Mouse (Mus musculus): ENCODE results near the gene Apba2.

DNA sequence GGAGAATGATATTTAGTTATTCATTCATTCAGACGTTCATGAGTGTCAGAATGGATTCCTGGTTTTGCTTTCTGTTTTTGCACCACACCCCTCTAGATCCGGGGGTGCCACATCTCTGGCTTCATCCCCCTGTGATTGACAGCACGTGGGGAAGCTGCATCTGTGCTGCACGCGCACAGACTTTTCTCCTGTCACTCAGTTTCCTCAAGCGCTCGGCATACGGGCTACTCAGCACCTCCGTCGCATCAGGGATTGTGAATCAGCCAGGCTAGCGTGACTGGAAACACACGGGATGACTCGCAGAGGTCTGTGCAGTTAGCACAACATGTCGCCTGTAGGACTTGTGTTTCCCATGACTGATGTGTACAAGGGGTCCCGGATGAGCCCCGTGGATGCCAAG, 72.6 kb downstream of the Apba2 start:
- TF ChIP-seq USF1 (IDR thresholded peaks at IDR 0.05; ENCODE audit: low read depth) (no peak), CTCF (IDR thresholded peaks at IDR 0.05; ENCODE audit: control insufficient read depth, insufficient read depth, insufficient read length) (no peak), CEBPB (IDR thresholded peaks at IDR 0.05; ENCODE audit: low read depth) (no peak), FOSL1 (IDR thresholded peaks at IDR 0.05; ENCODE audit: insufficient read depth, low read length, poor library complexity, severe bottlenecking) (no peak)
